Mouse (Mus musculus) embryonic fibroblast, embryonic 13.5 days (primary cell): Measurements from ENCODE around the gene Lcmt1.

Experiments used
- CTCF ChIP-seq: IDR thresholded peaks from 2 replicates; pipeline ENCODE4 v1.5.1; 2011; ENCODE audit warnings: mild to moderate bottlenecking, control low read depth, low read length, moderate library complexity, borderline replicate concordance; ENCODE audit not compliant: insufficient read depth
- POLR2A ChIP-seq: IDR thresholded peaks from 2 replicates; pipeline ENCODE4 v1.6.1; 2011; ENCODE audit warnings: low read depth, mild to moderate bottlenecking, control low read depth, low read length, moderate library complexity

DNA sequence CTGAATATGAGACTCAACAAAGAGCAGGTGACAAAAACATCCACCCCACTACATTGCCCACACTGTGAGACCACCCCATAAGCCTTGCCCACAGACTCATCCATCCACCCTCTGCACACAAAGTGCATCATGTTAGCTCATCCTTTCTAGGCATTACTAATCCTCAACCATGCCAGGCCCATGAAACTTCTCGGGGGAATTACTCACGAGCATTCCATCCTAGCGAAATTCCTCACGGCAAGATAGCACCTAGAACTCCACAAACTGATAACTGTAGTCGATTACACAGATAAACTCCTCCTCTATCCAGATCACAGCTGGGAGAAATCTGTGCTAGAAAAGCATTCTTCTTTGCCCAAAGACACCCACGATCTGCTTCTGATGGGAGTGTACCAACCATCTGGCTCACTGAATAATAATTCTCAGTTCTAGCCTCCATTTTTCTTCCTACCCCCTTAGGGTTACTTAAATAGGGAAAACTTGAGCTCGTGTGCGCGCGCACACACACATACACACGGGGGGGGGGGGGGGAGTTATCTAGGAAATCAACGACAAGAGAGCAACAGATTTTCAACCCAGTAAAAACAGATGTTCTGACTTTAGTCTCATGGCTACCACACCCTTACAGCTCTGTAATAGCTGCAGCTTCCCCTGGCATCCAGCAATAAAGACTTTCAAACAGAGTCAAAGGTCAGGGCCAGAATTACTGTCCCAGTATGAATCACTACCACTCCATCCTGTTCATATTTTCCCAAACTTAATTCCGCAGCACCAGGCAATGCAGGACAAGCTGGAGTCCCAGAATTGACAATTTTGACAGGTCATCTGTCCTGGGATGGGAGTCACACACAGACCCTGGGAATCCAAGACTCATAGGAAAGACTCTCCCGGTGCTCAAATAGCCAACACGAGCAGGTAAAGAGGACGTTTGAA, 2.1 kb upstream of the Lcmt1 start:
- no peak for TF ChIP-seq POLR2A
- no peak for TF ChIP-seq CTCF
